Comparison of ENCODE assay signal across 8 mouse cellular contexts in the genomic region with DNA sequence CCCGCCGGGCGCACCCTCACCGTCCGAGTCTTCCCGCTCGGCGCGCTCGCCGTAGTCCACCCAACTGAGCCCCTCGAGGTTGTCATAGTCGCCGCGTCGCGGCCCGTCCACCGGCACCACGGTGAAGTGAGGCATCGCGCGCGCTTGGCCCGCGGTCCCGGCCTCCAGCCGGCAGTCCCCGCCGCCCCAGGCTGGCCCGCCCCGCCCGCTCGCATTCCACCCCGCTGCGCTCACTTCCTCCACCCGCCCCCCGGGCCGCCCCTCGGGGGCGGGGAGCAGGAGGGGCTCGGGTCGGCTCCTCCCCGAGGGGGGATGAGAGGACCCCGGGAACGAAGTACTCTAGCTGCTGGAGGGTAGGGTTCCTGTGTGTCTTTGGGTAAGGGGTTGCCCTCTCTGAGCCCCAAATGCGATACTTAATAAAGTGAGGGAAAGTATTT. TPM values are rescaled to one million over a fixed set of nuclear protein-coding genes. Genes with fewer than 3 reads are reported as not detected.
A peak's percentile ranks its signal among the peaks of the same experiment; 100 is the strongest.
DNase-seq lines count a peak whose midpoint lies in the region; ATAC-seq and TF ChIP-seq lines count a peak whose summit lies in the region.

A gene (minus strand): TSS at position 193 of the 437 bp plus-strand sequence.

- ATAC-seq in activated CD4-positive, CD25-positive, alpha-beta regulatory T cell, adult 4 months, result peak; percentile 71
- ATAC-seq in heart, embryonic 15.5 days (replicated peaks; ENCODE audit: insufficient number of reproducible peaks, insufficient read depth, low FRiP score, low read depth), result peak; percentile 89
- ATAC-seq in lung, embryonic 14.5 days (ENCODE audit: insufficient read depth), result peak; percentile 87
- ATAC-seq in neutrophil, adult 5-6 weeks (ENCODE audit: extremely low read depth, insufficient number of reproducible peaks, low FRiP score, poor library complexity, severe bottlenecking), result peak; percentile 16; the same call in 1 of the 2 replicates

- H3K4me1 ChIP-seq in embryonic fibroblast, embryonic 13.5 days (ENCODE audit: control insufficient read depth, insufficient read depth, low read length), result peaks cover 3% of the 10 kb centered on the region; the same call in 1 of the 2 replicates
- peaks cover 54% of the 10 kb centered on the region for H3K4me1 ChIP-seq in heart, embryonic 15.5 days (replicated peaks)
- peaks cover 9% of the 10 kb centered on the region; the same call in 1 of the 2 replicates for H3K4me1 ChIP-seq in lung, embryonic 14.5 days (ENCODE audit: insufficient read depth)

- peak; percentile 87 for TF ChIP-seq POLR2A in embryonic fibroblast, embryonic 13.5 days (IDR thresholded peaks at IDR 0.05; ENCODE audit: low read depth, low read length)

- no peaks in the 10 kb centered on the region for H3K27me3 ChIP-seq in heart, embryonic 15.5 days
- H3K27me3 ChIP-seq in lung, embryonic 14.5 days (ENCODE audit: insufficient read depth, low read length), result no peaks in the 10 kb centered on the region

- peak within 1 kb of the TSS; percentile 76 for H3K4me2 ChIP-seq in heart, embryonic 15.5 days
- H3K4me2 ChIP-seq in lung, embryonic 14.5 days, result peak within 1 kb of the TSS; percentile 78

- peak; percentile 67 for DNase-seq in 416B (ENCODE audit: low read depth)
- DNase-seq in kidney, postnatal 14 days, result peak; percentile 89
- peak; percentile 94 for DNase-seq in lung, embryonic 14.5 days
- peak; percentile 92 for DNase-seq in thymus, postnatal 14 days

- peak within 1 kb of the TSS; percentile 94 for H3K9ac ChIP-seq in heart, embryonic 15.5 days
- peak within 1 kb of the TSS; percentile 86 for H3K9ac ChIP-seq in lung, embryonic 14.5 days

- under 1% methylated on average over 41 of the region's 47 CpGs for whole genome bisulfite sequencing in heart, embryonic 15.5 days
- WGBS in lung, embryonic 14.5 days, result 1% methylated on average over 47 of the region's 47 CpGs

- no peaks in the 10 kb centered on the region for H3K36me3 ChIP-seq in heart, embryonic 15.5 days
- 0 out of 2 replicates have a peak, but pooled peaks cover 4% of the 10 kb centered on the region for H3K36me3 ChIP-seq in lung, embryonic 14.5 days (ENCODE audit: insufficient read depth)

- no peaks in the 10 kb centered on the region for H3K9me3 ChIP-seq in heart, embryonic 15.5 days (replicated peaks)
- H3K9me3 ChIP-seq in lung, embryonic 14.5 days (ENCODE audit: low read depth, low read length), result no peaks in the 10 kb centered on the region

- no peak for TF ChIP-seq CTCF in embryonic fibroblast, embryonic 13.5 days (IDR thresholded peaks at IDR 0.05; ENCODE audit: borderline replicate concordance, insufficient read depth, low read length)
- TF ChIP-seq CTCF in lung, embryonic 14.5 days (IDR thresholded peaks at IDR 0.05; ENCODE audit: low read depth), result no peak

- peak within 1 kb of the TSS; percentile 65 for H3K4me3 ChIP-seq in embryonic fibroblast, embryonic 13.5 days (ENCODE audit: insufficient read depth, low read length)
- peak within 1 kb of the TSS; percentile 88 for H3K4me3 ChIP-seq in heart, embryonic 15.5 days
- peak within 1 kb of the TSS; percentile 80 for H3K4me3 ChIP-seq in lung, embryonic 14.5 days (ENCODE audit: low read depth, low read length)

- peak within 1 kb of the TSS; percentile 95 for H3K27ac ChIP-seq in embryonic fibroblast, embryonic 13.5 days (ENCODE audit: insufficient read depth, low read length)
- H3K27ac ChIP-seq in heart, embryonic 15.5 days, result peak within 1 kb of the TSS; percentile 95
- H3K27ac ChIP-seq in lung, embryonic 14.5 days (ENCODE audit: low read depth), result peak within 1 kb of the TSS; percentile 94

RNA-seq across cellular contexts. Expression of the gene that starts here (rescaled TPM):
- polyA plus RNA-seq in activated CD4-positive, CD25-positive, alpha-beta regulatory T cell, adult 4 months (2017; shearing (Covaris generic)), result 1 to 10 TPM; 3.8 to 8.1 TPM
- 60.2 and 82.1 TPM in 2 replicates for polyA plus RNA-seq in embryonic fibroblast, embryonic 13.5 days (2011; ENCODE audit: insufficient read length, low read depth, missing spikeins)
- 34.1 and 44.5 TPM in 2 replicates for polyA plus RNA-seq in heart, embryonic 15.5 days (2015; fragmentation: Nextera tagmentation; extraction: Ambion mirVana)
- polyA plus RNA-seq in lung, embryonic 14.5 days (2014; fragmentation: Nextera tagmentation; extraction: Ambion mirVana), result 32.9 and 35.8 TPM in 2 replicates
- total RNA-seq in neutrophil, adult 5-6 weeks (2017), result 2.7 and 4.8 TPM in 2 replicates

Comparison
In these comparisons a context has a peak if more than half of its experiments do, and no peak if none do; other contexts are left out.
1. Peak in every context shown above with its lines: DNase-seq, ATAC-seq, H3K4me3 ChIP-seq and H3K27ac ChIP-seq.
2. ATAC-seq: peak in every context shown above with its lines; median percentile 89 in heart, embryonic 15.5 days; 87 in lung, embryonic 14.5 days; 71 in activated CD4-positive, CD25-positive, alpha-beta regulatory T cell, adult 4 months; 16 in neutrophil, adult 5-6 weeks.